Mouse (Mus musculus) brain, embryonic 14.5 days (tissue): ENCODE data around the gene Dip2b.

Source experiments
- CTCF ChIP-seq: fragments of 200-500 bp; IDR thresholded peaks from 2 replicates; pipeline ENCODE4 v1.5.1; 2012; ENCODE audit warnings: inconsistent platforms, mild to moderate bottlenecking, moderate library complexity, borderline replicate concordance; ENCODE audit not compliant: insufficient read depth, insufficient read length; ENCODE audit errors: extremely low read depth
- POLR2A ChIP-seq: fragments of 200-500 bp; IDR thresholded peaks from 2 replicates; pipeline ENCODE4 v1.6.1; 2012; ENCODE audit warnings: mild to moderate bottlenecking, inconsistent platforms, borderline replicate concordance; ENCODE audit not compliant: poor library complexity, insufficient read depth, insufficient read length, severe bottlenecking; ENCODE audit errors: extremely low read depth

DNA sequence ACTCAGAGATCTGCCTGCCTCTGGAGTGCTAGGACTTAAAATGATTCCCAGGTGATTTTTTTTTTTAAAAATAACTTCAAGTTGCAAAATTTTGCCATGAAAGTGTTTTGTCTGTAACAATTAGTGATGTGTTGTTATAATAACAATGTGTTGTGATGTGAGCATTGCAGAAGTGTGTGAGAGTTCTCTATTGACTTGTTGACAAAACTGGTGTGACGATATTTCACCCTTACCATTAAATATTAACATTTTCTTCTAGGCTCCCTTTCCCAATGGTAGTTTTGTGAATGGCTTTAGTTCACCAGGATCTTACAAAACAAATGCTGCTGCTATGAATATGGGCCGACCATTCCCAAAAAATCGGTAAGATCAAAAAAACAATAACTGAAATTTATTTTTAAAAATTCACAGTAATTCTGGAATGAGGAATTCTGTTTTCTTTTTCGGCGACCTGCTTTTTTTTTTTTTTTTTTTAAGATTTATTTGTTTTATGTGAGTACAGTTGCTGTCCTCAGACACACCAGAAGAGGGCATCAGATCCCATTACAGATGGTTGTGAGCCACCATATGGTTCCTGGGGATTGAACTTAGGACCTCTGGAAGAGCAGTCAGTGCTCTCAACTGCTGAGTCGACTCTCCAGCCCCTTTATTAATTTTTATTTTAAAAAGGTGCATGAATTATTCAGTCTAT, 41.2 kb upstream of the Dip2b start:
- TF ChIP-seq CTCF (no peak), POLR2A (no peak)
